Mouse (Mus musculus) forebrain, embryonic 11.5 days (tissue): ENCODE measurements at regions not wholly inside any gene's neighbourhood (a gene's known extent, or its start where the extent isn't known, plus 50 kb on each side); places are given as distances from the start of the nearest gene placed in this dataset.

Experiments used
- ATAC-seq: fragments of 200-750 bp; cut with Nextera tagmentation; replicated peaks from 2 replicates; pipeline ENCODE4 v1.8.0; 2017; ENCODE audit warnings: moderate TSS enrichment; ENCODE audit not compliant: low FRiP score
- DNase-seq: peaks from one replicate; pipeline ENCODE4 v3.0.0-alpha.2; 2017; ENCODE audit warnings: low spot score
- H3K27ac ChIP-seq: fragments of 300-500 bp; sonication (generic); 2 replicates; pipeline ENCODE4 v1.5.1; 2014; ENCODE audit warnings: low read depth, low read length
- H3K27me3 ChIP-seq: fragments of 300-500 bp; sonication (generic); 2 replicates; pipeline ENCODE4 v1.6.1; 2014; ENCODE audit warnings: mild to moderate bottlenecking, low read length, mixed read lengths; ENCODE audit not compliant: control insufficient read depth, insufficient read depth
- H3K36me3 ChIP-seq: fragments of 300-500 bp; sonication (generic); 2 replicates; pipeline ENCODE4 v1.6.1; 2014; ENCODE audit warnings: mild to moderate bottlenecking, low read length, moderate library complexity, mixed read lengths; ENCODE audit not compliant: control insufficient read depth, insufficient read depth
- H3K4me1 ChIP-seq: fragments of 300-500 bp; sonication (generic); replicated peaks from 2 replicates; pipeline ENCODE4 v1.6.1; 2014; ENCODE audit warnings: low read length, mixed read lengths; ENCODE audit not compliant: control insufficient read depth, insufficient read depth
- H3K4me2 ChIP-seq: fragments of 300-500 bp; sonication (generic); 2 replicates; pipeline ENCODE4 v1.6.1; 2014; ENCODE audit warnings: low read depth, mild to moderate bottlenecking, low read length, moderate library complexity, mixed read lengths; ENCODE audit not compliant: severe bottlenecking
- H3K4me3 ChIP-seq: fragments of 300-500 bp; sonication (generic); 2 replicates; pipeline ENCODE4 v1.5.1; 2014; ENCODE audit warnings: low read depth, low read length
- H3K9ac ChIP-seq: fragments of 300-500 bp; sonication (generic); 2 replicates; pipeline ENCODE4 v1.6.1; 2014; ENCODE audit warnings: low read length
- H3K9me3 ChIP-seq: fragments of 300-500 bp; sonication (generic); 2 replicates; pipeline ENCODE4 v1.6.1; 2016; ENCODE audit warnings: low read length, mixed read lengths; ENCODE audit not compliant: control insufficient read depth
- WGBS: fragments of 180-500 bp; shearing (Covaris S2); extraction: QIAGEN DNeasy Blood & Tissue Kit; methylation state at CpG from one replicate; pipeline ENCODE4 v1.1.7; 2014; 5-methylcytosine and 5-hydroxymethylcytosine counted together

DNA sequence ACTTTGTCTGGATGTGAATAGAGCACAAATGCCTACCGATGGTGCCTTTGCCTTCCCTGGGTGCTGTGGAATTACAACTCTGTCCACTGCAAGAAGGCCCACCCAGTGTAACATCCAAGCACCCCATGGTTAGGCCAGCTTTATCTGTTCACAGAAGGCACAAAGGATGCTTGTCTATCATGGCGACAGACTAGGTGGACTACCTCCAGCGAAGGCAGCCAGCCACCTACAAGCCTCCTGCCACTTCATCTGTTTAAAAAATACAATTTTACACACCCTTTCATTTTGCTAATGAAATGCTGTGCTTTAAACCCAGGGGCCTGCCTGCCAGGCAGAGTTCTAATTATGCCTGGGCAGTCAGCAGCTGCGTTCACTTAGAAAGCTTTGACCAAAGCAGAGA lies 103.0 kb upstream of the Psmd7 start:
- Histone ChIP-seq H3K27me3 (no peaks in the 10 kb centered on the region), H3K9me3 (no peaks in the 10 kb centered on the region), H3K27ac (no peak overlapping the region), H3K4me1 (no peaks in the 10 kb centered on the region), H3K36me3 (no peaks in the 10 kb centered on the region), H3K4me2 (no peak overlapping the region), H3K4me3 (no peak overlapping the region), H3K9ac (no peak overlapping the region)
- ATAC-seq (no peak), DNase-seq (no peak)
- WGBS = 87% methylated on average over 4 of the region's 4 CpGs

DNA sequence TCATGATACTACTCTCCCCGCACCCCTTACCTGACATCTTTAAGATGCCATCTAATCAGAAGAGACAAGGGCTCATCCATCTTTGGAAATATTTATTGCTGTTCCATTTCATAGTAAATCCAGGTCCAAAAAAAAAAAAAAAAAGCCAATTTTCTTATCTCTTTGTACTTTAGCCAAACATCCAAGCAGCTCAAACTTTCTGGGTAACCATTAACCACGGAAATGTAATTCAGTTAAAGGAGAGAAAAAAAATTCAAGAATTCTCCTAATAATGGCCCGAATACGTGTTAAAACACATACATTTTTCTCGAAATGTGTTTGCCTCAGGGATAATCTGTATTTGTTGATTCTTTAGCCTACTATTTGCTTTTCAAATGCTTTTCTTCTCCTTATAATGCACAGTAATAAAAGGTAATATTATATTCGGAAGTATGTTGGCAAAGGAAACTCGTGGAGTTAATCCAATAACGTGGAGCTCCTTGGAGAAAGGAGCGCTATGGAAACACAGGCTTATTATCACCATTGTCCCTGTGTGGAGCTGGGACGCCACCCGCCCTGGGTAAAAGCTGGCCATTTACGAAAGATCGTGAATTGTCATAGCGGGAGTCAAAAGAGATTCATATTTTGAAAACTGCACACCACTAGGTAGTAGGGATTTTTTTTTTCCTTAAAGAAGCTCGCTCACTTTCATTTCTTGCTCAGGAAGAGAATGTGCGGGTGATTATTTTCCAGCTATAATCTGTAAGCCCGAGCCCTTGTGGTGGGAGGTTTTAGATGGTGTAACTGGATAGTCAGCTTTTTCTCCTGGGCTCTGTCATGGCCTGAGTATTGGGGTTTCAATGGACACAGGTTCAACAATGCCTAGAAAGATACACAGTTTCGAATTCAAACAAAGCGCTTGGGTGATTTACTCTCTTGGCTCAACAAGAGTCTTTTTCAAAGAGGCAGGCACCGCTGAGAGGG lies 108.4 kb upstream of the Psmd7 start:
- Histone ChIP-seq H3K4me3 (no peak overlapping the region), H3K27ac (no peak overlapping the region), H3K4me2 (no peak overlapping the region), H3K27me3 (no peaks in the 10 kb centered on the region), H3K9ac (no peak overlapping the region), H3K36me3 (no peaks in the 10 kb centered on the region), H3K4me1 (peaks cover 4% of the 10 kb centered on the region; the same call in 1 of the 2 replicates), H3K9me3 (no peaks in the 10 kb centered on the region)
- DNase-seq = no peak
- no peak for ATAC-seq
- WGBS = 72% methylated on average over 20 of the region's 20 CpGs

DNA sequence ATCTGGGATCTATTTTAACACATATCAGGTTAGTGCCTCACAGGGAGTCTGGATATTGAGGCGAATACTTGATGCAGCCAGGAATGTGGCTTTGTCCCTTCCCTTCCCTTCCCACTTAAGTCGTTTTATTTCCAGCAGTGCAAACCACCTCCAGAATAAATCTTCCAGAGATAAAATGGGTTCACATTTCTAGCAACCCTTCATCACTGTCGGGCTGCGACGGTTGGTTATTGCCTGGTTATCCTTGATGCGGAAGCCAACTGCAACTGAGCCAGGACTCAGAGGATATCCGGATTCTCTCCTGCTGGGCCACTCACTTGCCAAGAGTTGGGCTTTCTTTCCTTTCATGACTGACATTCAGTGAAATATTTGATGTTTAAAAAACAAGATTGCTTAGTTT lies 111.0 kb upstream of the Psmd7 start:
- H3K36me3 ChIP-seq = no peaks in the 10 kb centered on the region
- no peak overlapping the region for H3K4me3 ChIP-seq
- H3K4me1 ChIP-seq = peaks cover 4% of the 10 kb centered on the region; the same call in 1 of the 2 replicates
- H3K27ac ChIP-seq = no peak overlapping the region
- H3K4me2 ChIP-seq = no peak overlapping the region
- no peak overlapping the region for H3K9ac ChIP-seq
- no peaks in the 10 kb centered on the region for H3K27me3 ChIP-seq
- no peaks in the 10 kb centered on the region for H3K9me3 ChIP-seq
- ATAC-seq = no peak
- 37% methylated on average over 7 of the region's 7 CpGs for WGBS
- DNase-seq = no peak

GRCm38 (mm10) chr8:107699759-107700158 lies 111.5 kb upstream of the Psmd7 start:
- no peak overlapping the region for H3K27ac ChIP-seq
- 60% methylated on average over 3 of the region's 3 CpGs for WGBS
- H3K36me3 ChIP-seq = no peaks in the 10 kb centered on the region
- H3K27me3 ChIP-seq = no peaks in the 10 kb centered on the region
- H3K9me3 ChIP-seq = no peaks in the 10 kb centered on the region
- DNase-seq = no peak
- peaks cover 4% of the 10 kb centered on the region; the same call in 1 of the 2 replicates for H3K4me1 ChIP-seq
- H3K4me3 ChIP-seq = no peak overlapping the region
- H3K4me2 ChIP-seq = no peak overlapping the region
- ATAC-seq = no peak
- no peak overlapping the region for H3K9ac ChIP-seq

- Histone ChIP-seq H3K4me1 (no peaks in the 10 kb centered on the region), H3K4me2 (no peak overlapping the region), H3K27ac (no peak overlapping the region), H3K4me3 (no peak overlapping the region), H3K36me3 (no peaks in the 10 kb centered on the region), H3K9ac (no peak overlapping the region), H3K27me3 (no peaks in the 10 kb centered on the region), H3K9me3 (no peaks in the 10 kb centered on the region)
- ATAC-seq (no peak), DNase-seq (no peak)
- WGBS = 85% methylated on average over 10 of the region's 10 CpGs
Observed at GRCm38 (mm10) chr8:107715901-107716300, 127.6 kb upstream of the Psmd7 start.

GRCm38 (mm10) chr8:107717856-107718255 lies 129.6 kb upstream of the Psmd7 start:
- no peak for DNase-seq
- H3K4me1 ChIP-seq = no peaks in the 10 kb centered on the region
- H3K9ac ChIP-seq = no peak overlapping the region
- no peaks in the 10 kb centered on the region for H3K36me3 ChIP-seq
- H3K4me2 ChIP-seq = no peak overlapping the region
- H3K27ac ChIP-seq = no peak overlapping the region
- no peaks in the 10 kb centered on the region for H3K9me3 ChIP-seq
- no peak for ATAC-seq
- 93% methylated on average over 13 of the region's 13 CpGs for WGBS
- no peaks in the 10 kb centered on the region for H3K27me3 ChIP-seq
- H3K4me3 ChIP-seq = no peak overlapping the region

GRCm38 (mm10) chr8:107719656-107720055 lies 131.4 kb upstream of the Psmd7 start:
- no peak for ATAC-seq
- H3K27me3 ChIP-seq = no peaks in the 10 kb centered on the region
- no peaks in the 10 kb centered on the region for H3K4me1 ChIP-seq
- 67% methylated on average over 3 of the region's 3 CpGs for whole genome bisulfite sequencing
- no peaks in the 10 kb centered on the region for H3K9me3 ChIP-seq
- no peak overlapping the region for H3K4me2 ChIP-seq
- no peaks in the 10 kb centered on the region for H3K36me3 ChIP-seq
- no peak overlapping the region for H3K4me3 ChIP-seq
- DNase-seq = no peak
- H3K27ac ChIP-seq = no peak overlapping the region
- no peak overlapping the region for H3K9ac ChIP-seq

DNA sequence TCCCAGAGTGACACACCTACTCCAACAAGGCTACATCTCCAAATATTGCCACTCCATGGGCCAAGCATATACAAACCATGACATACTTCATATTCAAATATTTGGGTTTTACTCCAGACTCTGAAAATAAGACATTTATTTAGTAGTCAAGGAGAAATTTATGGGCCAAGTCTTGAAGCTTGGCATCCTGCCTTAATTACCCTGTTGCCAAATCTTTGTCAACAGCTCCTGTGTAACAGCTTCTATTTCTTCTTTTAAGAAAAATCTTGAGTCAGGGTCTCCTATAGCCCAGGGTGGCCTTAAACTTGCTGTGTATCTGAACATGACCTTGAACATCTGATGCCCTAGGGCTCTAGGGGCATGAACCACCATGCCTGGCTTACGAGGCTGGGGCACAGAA lies 138.5 kb upstream of the Psmd7 start:
- Histone ChIP-seq H3K4me3 (no peak overlapping the region), H3K9me3 (no peaks in the 10 kb centered on the region), H3K27ac (no peak overlapping the region), H3K27me3 (no peaks in the 10 kb centered on the region), H3K4me1 (no peaks in the 10 kb centered on the region), H3K9ac (no peak overlapping the region), H3K36me3 (no peaks in the 10 kb centered on the region), H3K4me2 (no peak overlapping the region)
- no peak for ATAC-seq
- no peak for DNase-seq
- WGBS = 94% methylated on average over 1 of the region's 1 CpGs

- DNase-seq (no peak), ATAC-seq (no peak)
Observed at GRCm38 (mm10) chr8:107727276-107727675, 139.0 kb upstream of the Psmd7 start.

More at GRCm38 (mm10) chr8:107727276-107727675, 139.0 kb upstream of the Psmd7 start:
- Histone ChIP-seq H3K4me2 (no peak overlapping the region), H3K36me3 (no peaks in the 10 kb centered on the region), H3K4me1 (no peaks in the 10 kb centered on the region), H3K4me3 (no peak overlapping the region), H3K9ac (no peak overlapping the region), H3K9me3 (no peaks in the 10 kb centered on the region), H3K27ac (no peak overlapping the region), H3K27me3 (no peaks in the 10 kb centered on the region)
- 94% methylated on average over 6 of the region's 6 CpGs for whole genome bisulfite sequencing
